Mouse (Mus musculus): ENCODE results near the gene Acod1. TPM values are rescaled to one million over a fixed set of nuclear protein-coding genes. Genes with fewer than 3 reads are reported as not detected.

Gene Acod1
- total RNA-seq, 2 experiments from 2014 or later = not detected

DNA sequence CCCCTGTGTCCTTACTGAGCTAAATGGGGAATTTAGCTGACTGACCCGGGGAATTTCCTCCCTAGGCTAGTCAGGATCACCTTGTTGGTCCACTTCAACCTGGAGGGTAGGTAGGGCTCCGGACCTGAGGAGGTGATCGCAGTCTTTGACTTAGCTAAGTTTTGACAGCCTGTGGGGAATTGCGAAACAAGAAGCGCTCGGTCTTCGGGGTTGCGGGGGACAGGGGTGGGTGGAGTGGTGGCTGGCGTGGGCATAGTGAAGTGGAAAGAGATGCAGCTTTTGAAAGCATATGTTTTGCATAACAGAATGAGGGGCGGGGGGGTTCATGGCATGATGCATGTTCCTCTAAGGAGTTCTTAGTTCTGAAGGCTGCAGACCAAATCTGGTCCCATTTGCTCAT is 24.0 kb downstream of the Acod1 start:
- intact Hi-C loops (cut with DNase I) = loop anchor here (1.0 kb wide), 1 partner anchor 29 kb away; the partner anchor contains the start of gene Fbxl3
- peak in 1 of 2 experiments; percentile 27 for DNase-seq

DNA sequence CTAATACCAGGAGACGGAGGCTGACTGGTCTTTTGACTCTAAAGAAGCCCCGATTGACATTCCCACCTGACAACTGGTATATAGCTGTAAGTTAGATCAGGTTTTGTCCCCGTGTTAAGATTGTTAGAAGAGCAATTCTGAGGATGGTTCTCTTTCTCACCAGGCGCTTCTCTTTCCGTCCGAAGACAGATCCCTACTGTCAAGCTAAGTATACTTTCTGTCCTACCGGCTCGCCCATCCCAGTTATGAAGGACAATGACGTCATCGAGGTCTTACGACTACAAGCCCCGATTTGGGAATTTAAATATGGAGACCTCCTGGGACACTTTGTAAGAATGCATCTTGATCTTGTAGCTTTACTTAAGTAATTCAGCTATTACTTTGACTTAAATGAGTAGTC is 24.7 kb downstream of the Acod1 start:
- DNase-seq = no peak
- intact Hi-C loops (cut with DNase I) = no loop called here

DNA sequence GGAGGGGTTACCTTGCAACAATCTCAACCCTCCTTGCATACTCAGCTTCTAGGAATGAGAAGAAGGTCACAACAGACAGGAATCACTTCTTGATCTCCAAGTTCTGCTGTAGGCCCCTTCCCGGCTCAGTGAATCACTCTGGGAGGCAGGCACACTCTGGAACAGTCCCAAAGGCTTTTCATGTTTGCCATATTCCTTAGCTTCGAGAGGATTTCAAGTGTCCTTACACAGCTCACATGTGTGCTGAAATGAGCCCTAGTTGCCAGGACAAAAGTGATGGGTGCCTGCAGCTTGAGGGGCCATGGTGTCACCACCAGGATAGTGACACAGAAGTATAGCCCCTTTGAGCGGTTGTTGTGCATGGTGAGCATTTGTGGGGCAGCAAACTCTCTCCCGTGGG is 26.0 kb downstream of the Acod1 start:
- intact Hi-C loops (cut with DNase I) = no loop called here
- DNase-seq = no peak

- no peak for DNase-seq
- intact Hi-C loops (cut with DNase I) = no loop called here
Measured at GRCm38 (mm10) chr14:103073825-103074224, 27.0 kb downstream of the Acod1 start.

DNA sequence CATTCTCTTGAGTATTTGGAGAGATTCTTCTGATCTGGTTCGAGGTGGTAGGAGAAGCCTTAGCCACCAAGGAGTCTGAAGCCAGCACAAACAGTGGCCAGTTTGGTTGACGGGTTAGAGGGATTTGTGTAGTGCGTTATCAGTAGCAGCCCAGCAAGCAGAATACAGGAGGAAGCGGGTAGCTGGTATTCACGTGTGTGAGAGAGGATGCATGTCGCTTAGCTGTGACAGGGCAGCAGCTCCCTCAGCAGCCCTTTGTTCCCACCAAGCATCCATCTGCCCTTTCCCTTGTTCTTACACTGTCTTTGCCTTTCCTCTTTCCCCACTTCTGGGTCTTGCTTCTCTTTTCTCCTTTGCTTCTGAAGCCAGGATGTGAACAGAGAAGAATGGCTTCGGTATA is 28.4 kb downstream of the Acod1 start:
- intact Hi-C loops (cut with DNase I) = loop anchor here (5.0 kb wide), 1 partner anchor 127 kb away; no protein-coding TSS in a partner anchor
- DNase-seq = no peak

- intact Hi-C loops (cut with DNase I) = loop anchor here (5.0 kb wide), 1 partner anchor 125 kb away; no protein-coding TSS in a partner anchor
- DNase-seq = no peak
Measured at GRCm38 (mm10) chr14:103077272-103078005, 30.7 kb downstream of the Acod1 start.

- intact Hi-C loops (cut with DNase I) = loop anchor here (5.0 kb wide), 1 partner anchor 124 kb away; no protein-coding TSS in a partner anchor
- no peak for DNase-seq
Measured at GRCm38 (mm10) chr14:103078006-103078912, 31.5 kb downstream of the Acod1 start.

GRCm38 (mm10) chr14:103079209-103079977 is 32.6 kb downstream of the Acod1 start:
- DNase-seq = no peak
- intact Hi-C loops (cut with DNase I) = loop anchor here (5.0 kb wide), 1 partner anchor 123 kb away; no protein-coding TSS in a partner anchor

DNA sequence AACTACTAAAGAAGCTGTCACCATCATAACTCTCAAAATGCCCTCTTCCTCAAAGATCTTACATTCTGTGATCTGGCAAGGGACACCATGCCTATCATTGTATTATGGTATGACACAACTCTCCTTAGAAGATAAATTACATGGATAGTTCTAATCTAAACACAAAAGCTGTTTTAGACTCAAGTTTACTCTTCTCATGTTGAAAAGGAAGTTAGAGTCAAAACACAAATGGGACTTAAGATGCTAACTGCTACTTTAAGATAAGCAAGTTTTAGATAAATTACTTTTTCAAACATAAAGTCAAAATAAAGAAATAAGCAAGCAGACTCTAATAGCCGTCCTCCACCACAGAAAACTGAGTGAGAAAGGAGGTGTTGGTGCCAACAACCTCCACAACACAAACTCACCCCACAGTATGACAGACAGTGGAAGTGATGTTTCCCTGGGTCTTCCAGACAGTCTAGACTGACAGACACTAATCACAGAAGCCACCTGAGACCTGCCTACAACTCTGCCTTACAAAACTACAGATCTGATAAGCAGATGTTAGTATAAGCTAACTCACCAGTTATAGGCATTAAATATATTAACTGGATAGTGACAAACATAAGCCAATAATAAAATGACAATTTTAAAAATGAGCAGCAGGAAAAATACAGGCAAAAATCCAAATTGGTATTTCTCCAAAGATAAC is 39.2 kb downstream of the Acod1 start:
- intact Hi-C loops (cut with DNase I) = no loop called here
- no peak for DNase-seq

GRCm38 (mm10) chr14:103086671-103087324 is 40.0 kb downstream of the Acod1 start:
- intact Hi-C loops (cut with DNase I) = no loop called here

DNA sequence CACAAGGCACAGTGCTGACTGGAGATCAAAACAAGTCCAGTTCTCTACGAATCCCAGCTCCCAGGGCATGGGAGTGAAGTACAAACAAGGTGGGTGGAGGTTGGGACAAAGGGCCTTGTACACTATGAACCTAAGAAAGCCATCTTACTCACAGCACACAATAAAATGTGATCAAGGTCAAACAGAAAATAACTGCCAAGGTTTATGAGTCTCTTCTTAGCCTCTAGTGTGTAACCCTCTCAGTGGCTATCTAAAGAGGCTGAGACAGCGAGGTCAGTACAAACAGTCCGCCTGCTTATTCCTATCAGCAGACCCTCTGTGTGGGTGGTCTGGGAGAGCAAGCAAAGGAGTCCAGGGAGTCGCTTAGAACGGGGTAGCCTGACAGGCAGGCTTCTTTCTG is 41.1 kb downstream of the Acod1 start:
- intact Hi-C loops (cut with DNase I) = no loop called here
- no peak for DNase-seq

More at GRCm38 (mm10) chr14:103086671-103087324, 40.0 kb downstream of the Acod1 start:
- no peak for DNase-seq

DNA sequence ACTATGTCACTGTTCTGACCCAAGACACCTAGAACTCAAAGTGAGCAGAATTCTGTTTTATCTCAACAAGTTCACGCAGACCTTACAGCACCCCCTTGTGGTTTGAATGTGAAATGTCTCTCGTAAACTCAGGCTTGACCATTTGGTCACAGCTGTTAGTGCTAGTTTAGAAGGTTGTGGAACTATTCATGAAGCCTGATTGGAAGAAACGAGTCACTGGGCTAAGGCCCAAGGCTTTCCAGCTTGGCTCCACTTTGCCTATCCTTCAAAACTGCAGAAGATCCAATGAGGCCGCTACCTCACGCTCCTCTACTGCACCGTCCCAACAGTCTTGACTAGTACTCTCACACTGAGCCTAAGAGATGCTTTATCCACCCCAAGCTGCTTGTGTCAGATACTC is 41.8 kb downstream of the Acod1 start:
- intact Hi-C loops (cut with DNase I) = no loop called here
- peak; percentile 74 to 77 for DNase-seq

DNA sequence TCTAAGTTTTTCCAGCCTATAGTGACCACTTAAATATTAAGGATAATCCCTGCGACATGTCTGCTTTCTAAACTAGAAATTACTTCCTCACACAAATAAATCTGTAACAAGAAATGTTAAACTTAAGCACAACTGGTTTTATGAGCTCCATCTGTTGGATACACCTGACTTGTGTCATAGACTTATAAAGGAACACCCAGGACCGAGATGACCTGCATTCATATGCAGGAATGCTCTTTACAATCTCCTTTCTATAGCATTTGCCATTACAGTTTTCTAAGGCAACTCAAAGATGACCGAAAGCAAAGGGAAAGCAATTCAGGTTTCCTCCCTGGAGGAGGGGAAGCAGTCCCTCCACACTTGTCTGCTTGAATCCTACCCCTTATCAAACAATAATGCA is 46.5 kb downstream of the Acod1 start:
- intact Hi-C loops (cut with DNase I) = no loop called here
- no peak for DNase-seq

GRCm38 (mm10) chr14:103093670-103094069 is 46.9 kb downstream of the Acod1 start:
- no peak for DNase-seq
- intact Hi-C loops (cut with DNase I) = no loop called here

GRCm38 (mm10) chr14:103095036-103095435 is 48.3 kb downstream of the Acod1 start:
- DNase-seq = no peak
- intact Hi-C loops (cut with DNase I) = loop anchor here (5.0 kb wide), 1 partner anchor 252 kb away; the partner anchor contains the start of gene Mycbp2

- intact Hi-C loops (cut with DNase I) = loop anchor here (5.0 kb wide), 1 partner anchor 251 kb away; the partner anchor contains the start of gene Mycbp2
- no peak for DNase-seq
Measured at GRCm38 (mm10) chr14:103095826-103096225, 49.0 kb downstream of the Acod1 start.

DNA sequence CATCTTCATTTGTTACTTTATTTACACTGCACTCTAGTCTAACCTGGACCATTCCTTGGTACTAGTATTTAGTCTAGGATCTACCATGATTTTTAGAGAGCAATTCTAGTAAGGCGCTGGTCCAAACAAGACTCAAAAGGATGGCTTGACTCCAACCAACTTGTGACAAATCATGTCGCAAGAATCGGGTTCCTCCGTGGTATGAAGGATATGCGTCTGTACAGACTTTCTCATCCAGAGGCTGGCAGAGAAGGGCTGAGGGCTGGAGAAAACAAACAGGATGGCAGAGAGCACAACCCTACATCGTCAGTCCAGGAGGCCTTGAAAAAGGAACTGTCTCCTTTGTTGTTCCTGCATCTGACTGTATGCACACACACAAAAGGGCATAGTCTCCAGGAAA is 49.8 kb downstream of the Acod1 start:
- DNase-seq = peak in 1 of 2 experiments; percentile 19
- intact Hi-C loops (cut with DNase I) = loop anchor here (5.0 kb wide), 1 partner anchor 251 kb away; the partner anchor contains the start of gene Mycbp2

DNA sequence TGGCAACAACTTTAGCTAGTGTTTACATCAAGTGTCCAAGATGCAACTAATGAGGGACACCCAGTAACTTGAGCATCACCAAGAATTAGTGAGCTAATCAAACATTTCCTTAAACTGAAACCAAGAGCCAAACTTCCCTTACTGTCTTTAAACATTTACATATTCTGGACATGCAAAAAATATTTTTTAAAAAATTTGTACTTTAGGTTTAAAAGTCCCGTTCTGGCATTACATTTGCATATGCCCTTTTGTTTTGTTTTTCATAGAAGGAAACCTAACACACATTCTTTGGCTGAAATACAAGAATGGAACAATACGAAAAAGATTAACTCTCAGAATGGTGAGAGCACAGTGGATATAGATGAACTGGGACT is 51.4 kb downstream of the Acod1 start:
- intact Hi-C loops (cut with DNase I) = loop anchor here (5.0 kb wide), 1 partner anchor 249 kb away; the partner anchor contains the start of gene Mycbp2

GRCm38 (mm10) chr14:103098587-103099235 is 51.9 kb downstream of the Acod1 start:
- intact Hi-C loops (cut with DNase I) = loop anchor here (1.0 to 5.0 kb wide), 2 partner anchors 28 to 249 kb away; partner anchors contain the start of genes Cln5 and Mycbp2
- peak; percentile 89 to 90 for DNase-seq

More for the DNA sequence above, 51.4 kb downstream of the Acod1 start:
- DNase-seq = no peak

All from heart, postnatal 10 days (tissue).